Mouse (Mus musculus) brown adipose tissue, adult 24 weeks (tissue): ENCODE results near the gene Vmn1r46. TPM values are rescaled to one million over a fixed set of nuclear protein-coding genes. Genes with fewer than 3 reads are reported as not detected.
"Not testable (repeated sequence)": the region's sequence is repeated elsewhere in the genome, so short reads cannot be mapped to it uniquely, and the experiment has no call there.

Experiments
- H3K27ac ChIP-seq: fragments of 200-500 bp; replicated peaks from 2 replicates; pipeline ENCODE4 v1.5.1; 2012; ENCODE audit warnings: low read depth, mild to moderate bottlenecking, low read length
- H3K4me1 ChIP-seq: fragments of 200-500 bp; 2 replicates; pipeline ENCODE4 v1.6.1; 2012; ENCODE audit warnings: low read length, mixed read lengths; ENCODE audit not compliant: control insufficient read depth, insufficient read depth, insufficient read length
- H3K4me3 ChIP-seq: fragments of 200-500 bp; 2 replicates; pipeline ENCODE4 v1.5.1; 2012; ENCODE audit warnings: low read depth, mild to moderate bottlenecking, low read length, moderate library complexity; ENCODE audit not compliant: insufficient read depth
- polyA plus RNA-seq: library from polyadenylated mRNA; stranded (reverse); fragments of >200 nt; gene quantifications from 2 replicates; pipeline ENCODE4 v1.2.4, GENCODE M21; 2012; ENCODE audit not compliant: missing spikeins, insufficient read depth, insufficient read length

Gene Vmn1r46
- polyA plus RNA-seq: not detected in 2 replicates

DNA sequence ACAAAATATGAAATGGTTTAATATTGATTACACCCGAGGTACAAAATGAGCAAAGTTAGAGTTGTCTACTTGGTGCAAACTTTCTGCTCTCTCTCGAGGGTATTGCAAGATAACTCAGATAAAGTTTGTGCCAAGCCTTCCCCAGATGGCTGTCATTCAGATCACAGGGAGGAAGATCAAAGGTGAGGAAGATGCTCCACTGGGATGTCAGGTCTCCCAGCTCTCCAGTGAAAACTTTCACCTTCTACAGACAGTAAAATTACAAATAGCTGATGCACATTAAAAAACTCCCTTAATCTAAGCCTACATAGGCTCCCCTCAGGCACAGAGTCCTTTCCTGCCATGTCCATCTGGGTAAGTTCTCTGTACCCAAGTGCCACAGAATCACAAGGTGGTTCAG, at the start of gene Vmn1r46:
Gene Vmn1r46 (plus strand): TSS at position 301 of the 400 bp plus-strand sequence.
- Histone ChIP-seq H3K4me3 (no peak within 1 kb of the TSS), H3K4me1 (no peaks in the 10 kb centered on the region), H3K27ac (no peak within 1 kb of the TSS)

DNA sequence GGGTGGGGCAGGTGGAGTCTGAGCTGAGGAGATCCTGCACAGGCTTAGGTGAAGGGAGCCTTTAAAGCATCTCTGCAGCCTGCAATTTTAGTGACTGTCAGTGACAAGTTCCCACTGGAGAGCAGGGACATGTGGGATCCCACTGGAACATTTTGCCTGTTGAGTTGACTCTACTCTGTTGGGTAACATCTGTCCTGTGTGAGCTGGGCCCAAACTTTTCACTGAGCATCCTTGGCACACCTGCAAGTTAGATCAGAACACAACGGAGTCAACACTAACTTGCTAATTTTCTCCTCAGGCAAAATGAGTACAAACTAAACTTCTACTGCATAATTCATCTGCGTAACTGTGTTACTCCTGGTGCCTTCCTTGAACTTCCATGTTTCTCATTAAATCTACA, 28.6 kb upstream of the Vmn1r46 start, which contains the start of gene Vmn1r45:
Gene Vmn1r45 (minus strand): TSS at position 101 of the 400 bp plus-strand sequence.
- not testable (repeated sequence) for H3K4me1 ChIP-seq, H3K4me3 ChIP-seq, H3K27ac ChIP-seq

DNA sequence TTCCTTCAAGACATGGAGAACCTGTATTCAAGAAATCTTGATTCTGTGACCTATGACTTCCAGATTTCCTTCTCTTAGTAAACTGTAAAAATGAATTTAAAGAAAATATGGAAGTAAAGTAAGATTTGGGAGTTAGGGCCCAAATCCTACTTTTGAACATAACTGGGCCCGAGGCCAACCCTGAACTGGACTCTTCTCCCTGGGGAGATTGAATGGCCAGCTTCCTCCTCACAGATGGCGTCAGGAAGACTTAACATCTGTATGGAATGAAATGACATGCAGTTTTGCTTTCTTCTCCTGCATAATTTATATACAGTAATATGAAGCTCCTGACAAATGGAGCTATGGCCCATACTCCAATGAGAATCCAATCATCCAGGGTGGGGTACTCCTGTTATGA, 28.2 kb upstream of the Vmn1r46 start:
- H3K4me1 ChIP-seq: no peaks in the 10 kb centered on the region
- H3K27ac ChIP-seq: no peak overlapping the region
- H3K4me3 ChIP-seq: no peak overlapping the region

DNA sequence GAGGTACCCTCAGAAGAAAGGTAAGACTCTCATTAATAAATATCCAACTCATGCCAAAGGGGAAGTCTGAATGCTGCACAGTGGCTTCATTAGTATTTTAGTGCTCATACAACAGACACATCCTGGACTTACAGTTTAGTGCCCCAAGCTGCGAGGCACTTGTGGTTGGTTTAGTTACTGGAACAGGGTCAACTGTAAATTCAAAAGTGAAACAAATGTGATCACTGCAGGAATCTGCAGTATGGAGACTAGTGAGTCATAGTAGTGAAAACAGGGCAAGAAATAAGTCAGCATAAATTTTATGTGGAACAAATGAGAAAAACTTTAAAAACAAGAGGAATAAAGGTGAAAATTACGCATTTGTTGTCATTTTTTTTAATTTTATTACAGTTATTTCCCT, 15.6 kb upstream of the Vmn1r46 start:
- H3K27ac ChIP-seq: no peak overlapping the region
- no peaks in the 10 kb centered on the region for H3K4me1 ChIP-seq

DNA sequence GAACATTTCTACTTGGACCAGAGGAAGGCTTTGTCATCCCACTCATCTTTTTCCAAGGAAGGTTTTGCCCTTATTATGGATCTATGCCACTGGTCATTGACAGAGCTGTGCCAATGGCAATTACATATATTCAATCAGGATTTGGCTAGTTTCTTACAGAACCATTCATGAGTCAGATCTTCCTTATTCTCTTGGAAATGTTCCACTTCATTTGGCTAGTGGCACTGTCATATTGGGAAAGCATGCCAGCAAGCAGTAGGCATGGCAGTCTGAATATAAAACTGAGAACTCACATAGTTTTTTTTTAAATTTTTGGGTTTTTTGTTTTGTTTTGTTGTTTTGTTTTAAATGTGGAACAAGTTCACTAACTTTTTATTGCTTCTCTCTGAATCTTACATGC, 2.8 kb upstream of the Vmn1r46 start:
- Histone ChIP-seq H3K27ac (no peak overlapping the region), H3K4me3 (no peak overlapping the region), H3K4me1 (no peaks in the 10 kb centered on the region)

More for the DNA sequence above, 15.6 kb upstream of the Vmn1r46 start:
- H3K4me3 ChIP-seq: no peak overlapping the region

DNA sequence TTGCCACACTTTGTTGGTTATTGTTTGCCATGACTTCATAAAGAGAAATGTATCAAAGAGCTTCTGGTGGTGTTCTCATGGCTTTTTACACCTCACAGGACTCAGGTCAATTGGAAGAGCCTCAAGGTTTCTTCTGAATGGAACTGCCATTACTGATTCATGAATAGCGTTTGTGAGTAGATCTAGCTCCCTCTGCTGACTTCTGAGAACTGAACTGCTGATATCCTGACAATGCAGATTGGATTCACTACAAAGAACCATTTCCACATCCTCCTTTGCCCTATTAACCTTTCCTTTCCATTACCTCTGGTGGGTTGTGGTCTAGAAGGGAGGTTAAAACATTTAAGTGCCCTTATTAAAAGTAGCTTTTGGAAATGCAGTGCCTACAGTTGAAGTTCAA, 16.9 kb downstream of the Vmn1r46 start:
- Histone ChIP-seq H3K4me3 (no peak overlapping the region), H3K27ac (no peak overlapping the region), H3K4me1 (no peaks in the 10 kb centered on the region)

DNA sequence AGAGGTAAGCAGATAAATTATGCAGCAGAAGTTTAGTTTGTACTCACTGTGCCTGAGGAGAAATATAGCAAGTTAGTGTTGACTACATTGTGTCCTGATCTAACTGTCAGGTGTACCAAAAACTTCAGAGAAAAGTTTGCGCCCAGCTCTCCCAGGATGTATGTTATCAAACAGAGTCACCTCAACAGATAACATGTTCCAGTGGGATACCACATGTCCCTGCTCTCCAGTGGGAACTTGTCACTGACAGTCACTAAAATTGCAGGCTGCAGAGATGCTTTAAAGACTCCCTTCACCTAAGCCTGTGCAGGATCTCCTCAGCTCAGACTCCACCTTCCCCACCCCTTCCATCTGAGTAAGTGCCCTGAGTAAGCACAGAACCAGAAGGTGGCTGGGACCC, 46.7 kb downstream of the Vmn1r46 start, which contains the start of gene Vmn1r47:
Gene Vmn1r47 (plus strand): TSS at position 301 of the 400 bp plus-strand sequence.
- H3K4me3 ChIP-seq, H3K4me1 ChIP-seq, H3K27ac ChIP-seq: not testable (repeated sequence)

Other genes with a start within 250 kb of the Vmn1r46 start
- gene Vmn1r41, start 228.5 kb upstream of the Vmn1r46 start, polyA plus RNA-seq: not detected in 2 replicates
- not detected in 2 replicates for gene Vmn1r42, start 92.9 kb upstream of the Vmn1r46 start, polyA plus RNA-seq
- not detected in 2 replicates for gene Vmn1r43, start 92.9 kb upstream of the Vmn1r46 start, polyA plus RNA-seq
- gene Vmn1r44, start 85.7 kb upstream of the Vmn1r46 start, polyA plus RNA-seq: not detected in 2 replicates
- gene Vmn1r45, start 28.7 kb upstream of the Vmn1r46 start, polyA plus RNA-seq: not detected in 2 replicates
- gene Vmn1r47, start 46.8 kb downstream of the Vmn1r46 start, polyA plus RNA-seq: not detected in 2 replicates
- gene Vmn1r48, start 67.5 kb downstream of the Vmn1r46 start, polyA plus RNA-seq: not detected in 2 replicates
- not detected in 2 replicates for gene Vmn1r49, start 109.2 kb downstream of the Vmn1r46 start, polyA plus RNA-seq
- gene Vmn1r50, start 132.1 kb downstream of the Vmn1r46 start, polyA plus RNA-seq: not detected in 2 replicates
- gene Vmn1r51, start 153.3 kb downstream of the Vmn1r46 start, polyA plus RNA-seq: not detected in 2 replicates
- gene Vmn1r52, start 205.5 kb downstream of the Vmn1r46 start, polyA plus RNA-seq: not detected in 2 replicates
- gene V1ra8, start 233.5 kb downstream of the Vmn1r46 start, polyA plus RNA-seq: not detected in 2 replicates